Mouse (Mus musculus) stomach, postnatal 0 days (tissue): ENCODE measurements at regions not wholly inside any gene's neighbourhood (a gene's known extent, or its start where the extent isn't known, plus 50 kb on each side); places are given as distances from the start of the nearest gene placed in this dataset.

ENCODE experiments used
- ATAC-seq: fragments of 200-750 bp; cut with Nextera tagmentation; 2 replicates; pipeline ENCODE4 v1.8.0; 2017; ENCODE audit not compliant: low FRiP score, low TSS enrichment
- DNase-seq: peaks from one replicate; pipeline ENCODE4 v3.0.0-alpha.2; 2016; ENCODE audit warnings: low spot score
- H3K27ac ChIP-seq: fragments of 300-500 bp; sonication (generic); replicated peaks from 2 replicates; pipeline ENCODE4 v1.5.1; 2014; ENCODE audit warnings: mild to moderate bottlenecking, control low read depth
- H3K27me3 ChIP-seq: fragments of 300-500 bp; sonication (generic); 2 replicates; pipeline ENCODE4 v1.6.1; 2014; ENCODE audit warnings: low read length; ENCODE audit not compliant: control insufficient read depth, insufficient read depth
- H3K36me3 ChIP-seq: fragments of 300-500 bp; sonication (generic); 2 replicates; pipeline ENCODE4 v1.6.1; 2014; ENCODE audit warnings: low read length, mixed read lengths; ENCODE audit not compliant: control insufficient read depth, insufficient read depth
- H3K4me1 ChIP-seq: fragments of 300-500 bp; sonication (generic); replicated peaks from 2 replicates; pipeline ENCODE4 v1.6.1; 2014; ENCODE audit warnings: antibody characterized with exemption; ENCODE audit not compliant: control insufficient read depth, insufficient read depth
- H3K4me2 ChIP-seq: fragments of 300-500 bp; sonication (generic); replicated peaks from 2 replicates; pipeline ENCODE4 v1.6.1; 2014; ENCODE audit warnings: low read depth, mild to moderate bottlenecking, control low read depth, moderate library complexity
- H3K4me3 ChIP-seq: fragments of 300-500 bp; sonication (generic); 2 replicates; pipeline ENCODE4 v1.5.1; 2014; ENCODE audit warnings: low read depth, low read length, control low read depth
- H3K9ac ChIP-seq: fragments of 300-500 bp; sonication (generic); 2 replicates; pipeline ENCODE4 v1.6.1; 2014; ENCODE audit warnings: mild to moderate bottlenecking, low read length, control low read depth, mixed read lengths
- H3K9me3 ChIP-seq: fragments of 300-500 bp; sonication (generic); 2 replicates; pipeline ENCODE4 v1.6.1; 2016; ENCODE audit warnings: low read length; ENCODE audit not compliant: control insufficient read depth
- CTCF ChIP-seq: IDR thresholded peaks from 2 replicates; pipeline ENCODE4 v1.5.1; 2016; ENCODE audit warnings: antibody characterized with exemption, low read depth, mild to moderate bottlenecking, moderate library complexity
- EP300 ChIP-seq: optimal IDR thresholded peaks from 2 replicates; pipeline ENCODE3; 2016; ENCODE audit warnings: antibody characterized with exemption
- WGBS: fragments of 180-500 bp; shearing (Covaris S2); extraction: QIAGEN DNeasy Blood & Tissue Kit; methylation state at CpG from one replicate; pipeline ENCODE4 v1.1.7; 2014; 5-methylcytosine and 5-hydroxymethylcytosine counted together

- Histone ChIP-seq H3K4me2 (no peak overlapping the region), H3K27ac (no peak overlapping the region), H3K9ac (no peak overlapping the region), H3K9me3 (no peaks in the 10 kb centered on the region), H3K27me3 (no peaks in the 10 kb centered on the region), H3K4me3 (no peak overlapping the region), H3K4me1 (no peaks in the 10 kb centered on the region), H3K36me3 (no peaks in the 10 kb centered on the region)
- TF ChIP-seq CTCF (no peak), EP300 (no peak)
- WGBS, result 90% methylated on average over 1 of the region's 1 CpGs
- DNase-seq (no peak), ATAC-seq (no peak)
These were observed 574.6 kb downstream of the Efna5 start for GRCm38 (mm10) chr17:62306524-62306923.

GRCm38 (mm10) chr17:62305140-62305539, 576.0 kb downstream of the Efna5 start:
- Histone ChIP-seq H3K27me3 (no peaks in the 10 kb centered on the region), H3K4me3 (no peak overlapping the region), H3K9ac (no peak overlapping the region), H3K9me3 (no peaks in the 10 kb centered on the region), H3K4me1 (no peaks in the 10 kb centered on the region), H3K36me3 (no peaks in the 10 kb centered on the region), H3K4me2 (no peak overlapping the region), H3K27ac (no peak overlapping the region)
- TF ChIP-seq EP300 (no peak), CTCF (no peak)
- no peak for ATAC-seq
- 23% methylated on average over 3 of the region's 3 CpGs for WGBS
- DNase-seq, result no peak

- WGBS, result 40% methylated on average over 3 of the region's 3 CpGs
- H3K4me2 ChIP-seq, result no peak overlapping the region
- no peak for TF ChIP-seq EP300
- TF ChIP-seq CTCF, result no peak
- no peaks in the 10 kb centered on the region for H3K4me1 ChIP-seq
- ATAC-seq, result no peak
- H3K27ac ChIP-seq, result no peak overlapping the region
- no peak for DNase-seq
- no peak overlapping the region for H3K9ac ChIP-seq
- H3K36me3 ChIP-seq, result no peaks in the 10 kb centered on the region
- no peaks in the 10 kb centered on the region for H3K9me3 ChIP-seq
- no peak overlapping the region for H3K4me3 ChIP-seq
- H3K27me3 ChIP-seq, result no peaks in the 10 kb centered on the region
These were observed 577.0 kb downstream of the Efna5 start for GRCm38 (mm10) chr17:62304073-62304472.

- Histone ChIP-seq H3K9me3 (no peaks in the 10 kb centered on the region), H3K27me3 (no peaks in the 10 kb centered on the region), H3K4me3 (no peak overlapping the region), H3K4me2 (no peak overlapping the region), H3K27ac (no peak overlapping the region), H3K4me1 (no peaks in the 10 kb centered on the region), H3K36me3 (no peaks in the 10 kb centered on the region), H3K9ac (no peak overlapping the region)
- TF ChIP-seq CTCF (no peak), EP300 (no peak)
- WGBS, result 72% methylated on average over 9 of the region's 9 CpGs
- no peak for ATAC-seq
- no peak for DNase-seq
These were observed 581.2 kb downstream of the Efna5 start for GRCm38 (mm10) chr17:62299875-62300274.

GRCm38 (mm10) chr17:62297393-62298060, 583.6 kb downstream of the Efna5 start:
- ATAC-seq (no peak), DNase-seq (no peak)
- H3K4me1 ChIP-seq, result no peaks in the 10 kb centered on the region
- H3K4me2 ChIP-seq, result no peak overlapping the region
- H3K9ac ChIP-seq, result no peak overlapping the region
- H3K9me3 ChIP-seq, result no peaks in the 10 kb centered on the region
- 61% methylated on average over 7 of the region's 7 CpGs for WGBS
- no peak for TF ChIP-seq CTCF
- no peak for TF ChIP-seq EP300
- H3K27me3 ChIP-seq, result no peaks in the 10 kb centered on the region
- no peaks in the 10 kb centered on the region for H3K36me3 ChIP-seq
- H3K27ac ChIP-seq, result no peak overlapping the region
- no peak overlapping the region for H3K4me3 ChIP-seq

- H3K27ac ChIP-seq, result no peak overlapping the region
- no peak overlapping the region for H3K4me3 ChIP-seq
- H3K4me1 ChIP-seq, result no peaks in the 10 kb centered on the region
- DNase-seq (no peak), ATAC-seq (no peak)
- H3K27me3 ChIP-seq, result no peaks in the 10 kb centered on the region
- TF ChIP-seq EP300, result no peak
- H3K36me3 ChIP-seq, result no peaks in the 10 kb centered on the region
- no peaks in the 10 kb centered on the region for H3K9me3 ChIP-seq
- H3K9ac ChIP-seq, result no peak overlapping the region
- no peak overlapping the region for H3K4me2 ChIP-seq
These were observed 585.7 kb downstream of the Efna5 start for GRCm38 (mm10) chr17:62295412-62295811.
